7 mouse cellular contexts compared by ENCODE assay signal in genomic region chr7:110821653-110822052, GRCm38 (mm10). TPM values are rescaled to one million over a fixed set of nuclear protein-coding genes. Genes with fewer than 3 reads are reported as not detected.
DNase-seq lines count a peak whose midpoint lies in the region; ATAC-seq and TF ChIP-seq lines count a peak whose summit lies in the region.

No protein-coding gene starts in this region.

- DNase-seq in left cerebral cortex, adult 18-20 months (ENCODE audit: low spot score in 2 of 2) = peak; percentile 61 to 68
- no peak for DNase-seq in left cerebral cortex, adult 11 months (ENCODE audit: low spot score)
- peak; percentile 84 to 89 for DNase-seq in adrenal gland, postnatal 36 days
- DNase-seq in left cerebral cortex, adult 2 months (ENCODE audit: extremely low spot score in 1 of 2, low spot score in 2 of 2) = peak in 1 of 2 experiments; percentile 48
- no peak for DNase-seq in layer of hippocampus, postnatal 36 days

- H3K4me2 ChIP-seq in embryonic facial prominence, embryonic 15.5 days (replicated peaks) = no peak overlapping the region
- no peak overlapping the region for H3K4me2 ChIP-seq in forebrain, embryonic 15.5 days (replicated peaks)

- no peak overlapping the region for H3K9ac ChIP-seq in embryonic facial prominence, embryonic 15.5 days
- H3K9ac ChIP-seq in forebrain, embryonic 15.5 days (replicated peaks) = no peak overlapping the region

- H3K4me1 ChIP-seq in embryonic facial prominence, embryonic 15.5 days = peaks cover 22% of the 10 kb centered on the region
- no peaks in the 10 kb centered on the region for H3K4me1 ChIP-seq in forebrain, embryonic 15.5 days

- ATAC-seq in embryonic facial prominence, embryonic 15.5 days (ENCODE audit: insufficient number of reproducible peaks, low FRiP score, low TSS enrichment, low read depth) = no peak
- no peak for ATAC-seq in forebrain, embryonic 15.5 days (replicated peaks)

- WGBS in embryonic facial prominence, embryonic 15.5 days = 34% methylated on average over 3 of the region's 3 CpGs
- WGBS in forebrain, embryonic 15.5 days = 63% methylated on average over 3 of the region's 3 CpGs

- peaks cover 24% of the 10 kb centered on the region for H3K36me3 ChIP-seq in embryonic facial prominence, embryonic 15.5 days
- H3K36me3 ChIP-seq in forebrain, embryonic 15.5 days = peaks cover 31% of the 10 kb centered on the region

- intact Hi-C loops in left cerebral cortex, adult 2 months (cut with DNase I) = no loop called here

- H3K4me3 ChIP-seq in embryonic facial prominence, embryonic 15.5 days (replicated peaks) = no peak overlapping the region
- H3K4me3 ChIP-seq in left cerebral cortex, adult 2 months = no peak overlapping the region
- no peak overlapping the region for H3K4me3 ChIP-seq in forebrain, embryonic 15.5 days

- TF ChIP-seq CTCF in left cerebral cortex, adult 2 months (IDR thresholded peaks at IDR 0.05) = no peak

- H3K9me3 ChIP-seq in embryonic facial prominence, embryonic 15.5 days (replicated peaks) = no peaks in the 10 kb centered on the region
- H3K9me3 ChIP-seq in forebrain, embryonic 15.5 days = no peaks in the 10 kb centered on the region

- no peaks in the 10 kb centered on the region for H3K27me3 ChIP-seq in embryonic facial prominence, embryonic 15.5 days
- H3K27me3 ChIP-seq in forebrain, embryonic 15.5 days = no peaks in the 10 kb centered on the region

- H3K27ac ChIP-seq in embryonic facial prominence, embryonic 15.5 days (replicated peaks) = peak overlapping the region; percentile 63
- H3K27ac ChIP-seq in left cerebral cortex, adult 2 months = peak overlapping the region; percentile 73; the same call in 1 of the 2 replicates
- no peak overlapping the region for H3K27ac ChIP-seq in forebrain, embryonic 15.5 days (replicated peaks)

RNA-seq across cellular contexts. Expression of gene Rnf141, which starts 22.6 kb away (rescaled TPM):
- total RNA-seq in left cerebral cortex, adult 18-20 months (2021) = 10 to 100 TPM; 76.2 to 85.0 TPM
- 10 to 100 TPM; 46.8 to 76.2 TPM for total RNA-seq in adrenal gland, postnatal 36 days (2021)
- polyA plus RNA-seq in embryonic facial prominence, embryonic 15.5 days (2015; fragmentation: Nextera tagmentation; extraction: Ambion mirVana) = 21.4 and 22.5 TPM in 2 replicates
- 10 to 100 TPM; 72.1 to 72.6 TPM for total RNA-seq in left cerebral cortex, adult 2 months (2021)
- polyA plus RNA-seq in forebrain, embryonic 15.5 days (2015; fragmentation: Nextera tagmentation; extraction: Ambion mirVana) = 36.1 and 41.1 TPM in 2 replicates
- 10 to 100 TPM; 75.3 to 87.6 TPM for total RNA-seq in layer of hippocampus, postnatal 36 days (2021)

RNA-seq across cellular contexts. Expression of gene Lyve1, which starts 41.4 kb away (rescaled TPM):
- total RNA-seq in left cerebral cortex, adult 18-20 months (2021) = 1 to 10 TPM; 1.5 to 1.6 TPM
- total RNA-seq in adrenal gland, postnatal 36 days (2021) = 10 to 100 TPM in 1 of 2 experiments, 1 to 10 TPM in 1; 7.2 to 15.7 TPM
- 14.4 and 14.5 TPM in 2 replicates for polyA plus RNA-seq in embryonic facial prominence, embryonic 15.5 days (2015; fragmentation: Nextera tagmentation; extraction: Ambion mirVana)
- total RNA-seq in left cerebral cortex, adult 2 months (2021) = 1 to 10 TPM; 2.0 to 3.4 TPM
- 3.5 and 4.1 TPM in 2 replicates for polyA plus RNA-seq in forebrain, embryonic 15.5 days (2015; fragmentation: Nextera tagmentation; extraction: Ambion mirVana)
- 1 to 10 TPM; 1.3 to 2.5 TPM for total RNA-seq in layer of hippocampus, postnatal 36 days (2021)

RNA-seq across cellular contexts. Expression of gene Ampd3, which starts 53.6 kb away (rescaled TPM):
- total RNA-seq in left cerebral cortex, adult 18-20 months (2021) = 10 to 100 TPM; 21.3 to 23.5 TPM
- total RNA-seq in adrenal gland, postnatal 36 days (2021) = 10 to 100 TPM; 13.9 to 14.7 TPM
- polyA plus RNA-seq in embryonic facial prominence, embryonic 15.5 days (2015; fragmentation: Nextera tagmentation; extraction: Ambion mirVana) = 10.6 and 11.1 TPM in 2 replicates
- 10 to 100 TPM; 24.4 to 25.3 TPM for total RNA-seq in left cerebral cortex, adult 2 months (2021)
- polyA plus RNA-seq in forebrain, embryonic 15.5 days (2015; fragmentation: Nextera tagmentation; extraction: Ambion mirVana) = 4.4 and 4.8 TPM in 2 replicates
- total RNA-seq in layer of hippocampus, postnatal 36 days (2021) = 10 to 100 TPM; 20.1 to 23.1 TPM

Comparison
In these comparisons a context has a peak if more than half of its experiments do, and no peak if none do; other contexts are left out.
1. DNase-seq: peak in left cerebral cortex, adult 18-20 months (2 of 2) and adrenal gland, postnatal 36 days (2 of 2); none in left cerebral cortex, adult 11 months (single experiment) and layer of hippocampus, postnatal 36 days (0 of 2).